Mouse (Mus musculus): ENCODE measurements around the gene Zmynd15. TPM values are rescaled to one million over a fixed set of nuclear protein-coding genes. Genes with fewer than 3 reads are reported as not detected.

The Zmynd15 gene
- polyA plus RNA-seq, 1 experiment = 1.5 TPM

GRCm38 (mm10) chr11:70451797-70452498, 7.3 kb upstream of the Zmynd15 start, which contains the start of gene Med11:
Gene Med11 (plus strand): TSS chr11:70451919.
- H3K27ac ChIP-seq (ENCODE audit: control insufficient read depth, insufficient read depth, low read depth, low read length, poor library complexity) = peak within 1 kb of the TSS; percentile 97
- WGBS = under 1% methylated on average over 46 of the region's 46 CpGs
- H3K4me3 ChIP-seq (replicated peaks; ENCODE audit: control insufficient read depth, low read depth, low read length) = peak within 1 kb of the TSS; percentile 91
- TF ChIP-seq POLR2A (IDR thresholded peaks at IDR 0.05; ENCODE audit: borderline replicate concordance, control insufficient read depth, low read depth, low read length) (peak; percentile 55; the same call in 1 of the 2 replicates), CTCF (IDR thresholded peaks at IDR 0.05; ENCODE audit: control insufficient read depth, insufficient read depth, low read length) (peak; percentile 78)
- H3K4me1 ChIP-seq (ENCODE audit: control insufficient read depth, insufficient read depth, low read length) = peaks cover 6% of the 10 kb centered on the region

GRCm38 (mm10) chr11:70453261-70454044, 5.8 kb upstream of the Zmynd15 start:
- no peak for TF ChIP-seq CTCF (IDR thresholded peaks at IDR 0.05; ENCODE audit: control insufficient read depth, insufficient read depth, low read length)
- TF ChIP-seq POLR2A (IDR thresholded peaks at IDR 0.05; ENCODE audit: borderline replicate concordance, control insufficient read depth, low read depth, low read length) = no peak
- Histone ChIP-seq H3K4me3 (replicated peaks; ENCODE audit: control insufficient read depth, low read depth, low read length) (peak overlapping the region; percentile 27), H3K4me1 (ENCODE audit: control insufficient read depth, insufficient read depth, low read length) (peaks cover 4% of the 10 kb centered on the region), H3K27ac (ENCODE audit: control insufficient read depth, insufficient read depth, low read depth, low read length, poor library complexity) (peak overlapping the region; percentile 67)
- 34% methylated on average over 9 of the region's 9 CpGs for WGBS

GRCm38 (mm10) chr11:70459601-70460101, 418 bp downstream of the Zmynd15 start, which contains the start of gene Cxcl16:
Gene Cxcl16 (minus strand): TSS chr11:70459984.
- WGBS = 6% methylated on average over 30 of the region's 30 CpGs
- TF ChIP-seq POLR2A (IDR thresholded peaks at IDR 0.05; ENCODE audit: borderline replicate concordance, control insufficient read depth, low read depth, low read length) = no peak
- no peak for TF ChIP-seq CTCF (IDR thresholded peaks at IDR 0.05; ENCODE audit: control insufficient read depth, insufficient read depth, low read length)
- H3K4me3 ChIP-seq (replicated peaks; ENCODE audit: control insufficient read depth, low read depth, low read length) = peak within 1 kb of the TSS; percentile 14
- no peaks in the 10 kb centered on the region; the same call in 1 of the 2 replicates for H3K4me1 ChIP-seq (ENCODE audit: control insufficient read depth, insufficient read depth, low read length)
- H3K27ac ChIP-seq (ENCODE audit: control insufficient read depth, insufficient read depth, low read depth, low read length, poor library complexity) = no peak within 1 kb of the TSS; the same call in 1 of the 2 replicates

GRCm38 (mm10) chr11:70463970-70464369, 4.7 kb downstream of the Zmynd15 start:
- no peak for TF ChIP-seq CTCF (IDR thresholded peaks at IDR 0.05; ENCODE audit: control insufficient read depth, insufficient read depth, low read length)
- no peak for TF ChIP-seq POLR2A (IDR thresholded peaks at IDR 0.05; ENCODE audit: borderline replicate concordance, control insufficient read depth, low read depth, low read length)
- Histone ChIP-seq H3K4me1 (ENCODE audit: control insufficient read depth, insufficient read depth, low read length) (no peaks in the 10 kb centered on the region; the same call in 1 of the 2 replicates), H3K27ac (ENCODE audit: control insufficient read depth, insufficient read depth, low read depth, low read length, poor library complexity) (no peak overlapping the region), H3K4me3 (replicated peaks; ENCODE audit: control insufficient read depth, low read depth, low read length) (no peak overlapping the region)
- 82% methylated on average over 5 of the region's 5 CpGs for WGBS

- WGBS = 38% methylated on average over 16 of the region's 16 CpGs
- TF ChIP-seq POLR2A (IDR thresholded peaks at IDR 0.05; ENCODE audit: borderline replicate concordance, control insufficient read depth, low read depth, low read length) = no peak
- TF ChIP-seq CTCF (IDR thresholded peaks at IDR 0.05; ENCODE audit: control insufficient read depth, insufficient read depth, low read length) = no peak
- Histone ChIP-seq H3K4me3 (replicated peaks; ENCODE audit: control insufficient read depth, low read depth, low read length) (no peak overlapping the region), H3K27ac (ENCODE audit: control insufficient read depth, insufficient read depth, low read depth, low read length, poor library complexity) (no peak overlapping the region), H3K4me1 (ENCODE audit: control insufficient read depth, insufficient read depth, low read length) (no peaks in the 10 kb centered on the region; the same call in 1 of the 2 replicates)
Measured at GRCm38 (mm10) chr11:70465211-70465610, 6.0 kb downstream of the Zmynd15 start.

GRCm38 (mm10) chr11:70465824-70466223, 6.6 kb downstream of the Zmynd15 start:
- 63% methylated on average over 23 of the region's 23 CpGs for WGBS
- Histone ChIP-seq H3K4me3 (replicated peaks; ENCODE audit: control insufficient read depth, low read depth, low read length) (no peak overlapping the region), H3K4me1 (ENCODE audit: control insufficient read depth, insufficient read depth, low read length) (no peaks in the 10 kb centered on the region; the same call in 1 of the 2 replicates), H3K27ac (ENCODE audit: control insufficient read depth, insufficient read depth, low read depth, low read length, poor library complexity) (no peak overlapping the region)
- TF ChIP-seq CTCF (IDR thresholded peaks at IDR 0.05; ENCODE audit: control insufficient read depth, insufficient read depth, low read length) (no peak), POLR2A (IDR thresholded peaks at IDR 0.05; ENCODE audit: borderline replicate concordance, control insufficient read depth, low read depth, low read length) (no peak)

- 69% methylated on average over 5 of the region's 5 CpGs for WGBS
- Histone ChIP-seq H3K4me3 (replicated peaks; ENCODE audit: control insufficient read depth, low read depth, low read length) (no peak overlapping the region), H3K27ac (ENCODE audit: control insufficient read depth, insufficient read depth, low read depth, low read length, poor library complexity) (no peak overlapping the region), H3K4me1 (ENCODE audit: control insufficient read depth, insufficient read depth, low read length) (no peaks in the 10 kb centered on the region; the same call in 1 of the 2 replicates)
- TF ChIP-seq CTCF (IDR thresholded peaks at IDR 0.05; ENCODE audit: control insufficient read depth, insufficient read depth, low read length) = no peak
- TF ChIP-seq POLR2A (IDR thresholded peaks at IDR 0.05; ENCODE audit: borderline replicate concordance, control insufficient read depth, low read depth, low read length) = no peak
Measured at GRCm38 (mm10) chr11:70467902-70468619, 8.8 kb downstream of the Zmynd15 start.
